Mouse (Mus musculus) heart, postnatal 4 days (tissue): ENCODE measurements at regions not wholly inside any gene's neighbourhood (a gene's known extent, or its start where the extent isn't known, plus 50 kb on each side); places are given as distances from the start of the nearest gene placed in this dataset.
A peak's percentile ranks its signal among the peaks of the same experiment; 100 is the strongest.
"Not testable (repeated sequence)": the region's sequence is repeated elsewhere in the genome, so short reads cannot be mapped to it uniquely, and the experiment has no call there.

Experiments used
- DNase-seq: peaks from one replicate; pipeline ENCODE4 v3.0.0; 2021

- DNase-seq: peak; percentile 23
Measured at GRCm38 (mm10) chr10:27761402-27761801, 141.8 kb upstream of the Lama2 start.

GRCm38 (mm10) chr10:27802368-27802767 lies 182.8 kb upstream of the Lama2 start:
- no peak for DNase-seq

- no peak for DNase-seq
Measured at GRCm38 (mm10) chr10:27809539-27809938, 190.0 kb upstream of the Lama2 start.

GRCm38 (mm10) chr10:27825671-27826070 lies 206.1 kb upstream of the Lama2 start:
- DNase-seq: not testable (repeated sequence)

GRCm38 (mm10) chr10:27828346-27828745 lies 208.8 kb upstream of the Lama2 start:
- no peak for DNase-seq

- DNase-seq: no peak
Measured at GRCm38 (mm10) chr10:27838666-27839065, 219.1 kb upstream of the Lama2 start.

GRCm38 (mm10) chr10:27841042-27841709 lies 221.6 kb upstream of the Lama2 start:
- no peak for DNase-seq

- no peak for DNase-seq
Measured at GRCm38 (mm10) chr10:27843010-27843409, 223.5 kb upstream of the Lama2 start.

GRCm38 (mm10) chr10:27863625-27864024 lies 211.0 kb upstream of the Ptprk start:
- DNase-seq: no peak

- DNase-seq: no peak
Measured at GRCm38 (mm10) chr10:27880867-27881266, 193.8 kb upstream of the Ptprk start.

- DNase-seq: no peak
Measured at GRCm38 (mm10) chr10:27891778-27892512, 182.7 kb upstream of the Ptprk start.

GRCm38 (mm10) chr10:27916406-27916805 lies 158.2 kb upstream of the Ptprk start:
- DNase-seq: no peak

- DNase-seq: no peak
Measured at GRCm38 (mm10) chr10:27927266-27927665, 147.4 kb upstream of the Ptprk start.

- DNase-seq: no peak
Measured at GRCm38 (mm10) chr10:27942136-27942535, 132.5 kb upstream of the Ptprk start.

- DNase-seq: no peak
Measured at GRCm38 (mm10) chr10:27949127-27949526, 125.5 kb upstream of the Ptprk start.

GRCm38 (mm10) chr10:27968202-27968601 lies 106.4 kb upstream of the Ptprk start:
- DNase-seq: no peak

- DNase-seq: no peak
Measured at GRCm38 (mm10) chr10:27984047-27984446, 90.6 kb upstream of the Ptprk start.

- no peak for DNase-seq
Measured at GRCm38 (mm10) chr10:27985068-27985467, 89.6 kb upstream of the Ptprk start.

- DNase-seq: no peak
Measured at GRCm38 (mm10) chr10:27987026-27987425, 87.6 kb upstream of the Ptprk start.

GRCm38 (mm10) chr10:27988066-27988465 lies 86.6 kb upstream of the Ptprk start:
- no peak for DNase-seq

- DNase-seq: peak; percentile 12
Measured at GRCm38 (mm10) chr10:27990359-27991056, 84.1 kb upstream of the Ptprk start.

GRCm38 (mm10) chr10:27991057-27991365 lies 83.6 kb upstream of the Ptprk start:
- DNase-seq: no peak

GRCm38 (mm10) chr10:27994376-27995034 lies 80.1 kb upstream of the Ptprk start:
- DNase-seq: no peak
